Mouse (Mus musculus): Measurements from ENCODE around the gene Ubac2. TPM values are rescaled to one million over a fixed set of nuclear protein-coding genes. Genes with fewer than 3 reads are reported as not detected.

The Ubac2 gene
- polyA plus RNA-seq, 1 experiment from 2014 or later, result 52.4 TPM

GRCm38 (mm10) chr14:122032045-122032444 is 153.6 kb downstream of the Ubac2 start:
- Histone ChIP-seq H3K4me2 (ENCODE audit: low read length) (no peak overlapping the region), H3K36me3 (ENCODE audit: control insufficient read depth, insufficient read depth, low read length) (no peaks in the 10 kb centered on the region), H3K27me3 (ENCODE audit: control insufficient read depth, insufficient read depth, low read length) (no peaks in the 10 kb centered on the region), H3K9ac (replicated peaks; ENCODE audit: low read length) (no peak overlapping the region), H3K9me3 (ENCODE audit: control insufficient read depth, low read length) (no peaks in the 10 kb centered on the region; the same call in 1 of the 2 replicates), H3K4me3 (replicated peaks; ENCODE audit: low read depth, low read length) (no peak overlapping the region), H3K27ac (replicated peaks; ENCODE audit: low read depth, low read length) (no peak overlapping the region), H3K4me1 (ENCODE audit: control insufficient read depth, insufficient read depth, low read length) (no peaks in the 10 kb centered on the region)
- WGBS, result 93% methylated on average over 2 of the region's 2 CpGs
- no peak for DNase-seq
- no peak for ATAC-seq (ENCODE audit: low FRiP score, low TSS enrichment)

GRCm38 (mm10) chr14:122034451-122034850 is 156.0 kb downstream of the Ubac2 start, which contains the start of gene Timm8a2:
TSS of gene Timm8a2 (plus strand) at chr14:122034674.
- Histone ChIP-seq H3K36me3 (ENCODE audit: control insufficient read depth, insufficient read depth, low read length) (no peaks in the 10 kb centered on the region), H3K27ac (replicated peaks; ENCODE audit: low read depth, low read length) (no peak within 1 kb of the TSS), H3K4me1 (ENCODE audit: control insufficient read depth, insufficient read depth, low read length) (no peaks in the 10 kb centered on the region), H3K4me2 (ENCODE audit: low read length) (no peak within 1 kb of the TSS), H3K9ac (replicated peaks; ENCODE audit: low read length) (no peak within 1 kb of the TSS), H3K4me3 (replicated peaks; ENCODE audit: low read depth, low read length) (no peak within 1 kb of the TSS), H3K27me3 (ENCODE audit: control insufficient read depth, insufficient read depth, low read length) (no peaks in the 10 kb centered on the region), H3K9me3 (ENCODE audit: control insufficient read depth, low read length) (no peaks in the 10 kb centered on the region; the same call in 1 of the 2 replicates)
- DNase-seq (no peak), ATAC-seq (ENCODE audit: low FRiP score, low TSS enrichment) (no peak)
- 93% methylated on average over 13 of the region's 13 CpGs for WGBS

- H3K9ac ChIP-seq (replicated peaks; ENCODE audit: low read length), result no peak overlapping the region
- H3K27ac ChIP-seq (replicated peaks; ENCODE audit: low read depth, low read length), result no peak overlapping the region
- DNase-seq, result no peak
- H3K4me1 ChIP-seq (ENCODE audit: control insufficient read depth, insufficient read depth, low read length), result no peaks in the 10 kb centered on the region
- H3K4me2 ChIP-seq (ENCODE audit: low read length), result no peak overlapping the region
- no peaks in the 10 kb centered on the region; the same call in 1 of the 2 replicates for H3K9me3 ChIP-seq (ENCODE audit: control insufficient read depth, low read length)
- no peaks in the 10 kb centered on the region for H3K36me3 ChIP-seq (ENCODE audit: control insufficient read depth, insufficient read depth, low read length)
- no peak for ATAC-seq (ENCODE audit: low FRiP score, low TSS enrichment)
- 95% methylated on average over 1 of the region's 1 CpGs for WGBS
- H3K4me3 ChIP-seq (replicated peaks; ENCODE audit: low read depth, low read length), result no peak overlapping the region
- H3K27me3 ChIP-seq (ENCODE audit: control insufficient read depth, insufficient read depth, low read length), result no peaks in the 10 kb centered on the region
Measured at GRCm38 (mm10) chr14:122035181-122035580, 156.8 kb downstream of the Ubac2 start.

DNA sequence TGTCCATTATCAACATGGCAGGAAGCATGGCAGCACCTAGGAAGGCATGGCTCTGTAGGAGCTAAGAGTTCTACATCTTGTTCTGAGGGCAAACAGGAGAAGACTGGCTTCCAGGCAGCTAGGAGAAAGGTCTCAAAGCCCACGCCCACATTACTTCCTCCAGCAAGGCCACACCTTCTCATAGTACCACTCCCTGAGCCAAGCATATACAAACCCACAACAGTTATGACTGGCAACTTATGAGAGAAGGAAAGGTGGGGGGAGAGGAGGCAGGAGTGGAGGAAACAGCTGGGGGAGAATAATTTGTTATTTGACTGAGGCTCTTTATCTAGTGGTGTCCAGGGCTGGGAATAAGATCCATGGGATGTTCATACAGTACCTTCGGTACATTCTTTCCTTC is 157.4 kb downstream of the Ubac2 start:
- no peak overlapping the region for H3K4me3 ChIP-seq (replicated peaks; ENCODE audit: low read depth, low read length)
- H3K4me2 ChIP-seq (ENCODE audit: low read length), result no peak overlapping the region
- no peaks in the 10 kb centered on the region for H3K27me3 ChIP-seq (ENCODE audit: control insufficient read depth, insufficient read depth, low read length)
- H3K36me3 ChIP-seq (ENCODE audit: control insufficient read depth, insufficient read depth, low read length), result no peaks in the 10 kb centered on the region
- no peaks in the 10 kb centered on the region; the same call in 1 of the 2 replicates for H3K9me3 ChIP-seq (ENCODE audit: control insufficient read depth, low read length)
- no peak for ATAC-seq (ENCODE audit: low FRiP score, low TSS enrichment)
- DNase-seq, result no peak
- H3K27ac ChIP-seq (replicated peaks; ENCODE audit: low read depth, low read length), result no peak overlapping the region
- H3K9ac ChIP-seq (replicated peaks; ENCODE audit: low read length), result no peak overlapping the region
- no peaks in the 10 kb centered on the region for H3K4me1 ChIP-seq (ENCODE audit: control insufficient read depth, insufficient read depth, low read length)
- WGBS, result 91% methylated on average over 2 of the region's 2 CpGs

- no peak overlapping the region for H3K4me2 ChIP-seq (ENCODE audit: low read length)
- ATAC-seq (ENCODE audit: low FRiP score, low TSS enrichment), result no peak
- DNase-seq, result no peak
- no peaks in the 10 kb centered on the region for H3K36me3 ChIP-seq (ENCODE audit: control insufficient read depth, insufficient read depth, low read length)
- H3K27ac ChIP-seq (replicated peaks; ENCODE audit: low read depth, low read length), result no peak overlapping the region
- no peak overlapping the region for H3K9ac ChIP-seq (replicated peaks; ENCODE audit: low read length)
- H3K9me3 ChIP-seq (ENCODE audit: control insufficient read depth, low read length), result no peaks in the 10 kb centered on the region; the same call in 1 of the 2 replicates
- no peaks in the 10 kb centered on the region for H3K27me3 ChIP-seq (ENCODE audit: control insufficient read depth, insufficient read depth, low read length)
- H3K4me1 ChIP-seq (ENCODE audit: control insufficient read depth, insufficient read depth, low read length), result no peaks in the 10 kb centered on the region
- no peak overlapping the region for H3K4me3 ChIP-seq (replicated peaks; ENCODE audit: low read depth, low read length)
- WGBS, result 91% methylated on average over 13 of the region's 13 CpGs
Measured at GRCm38 (mm10) chr14:122038874-122039647, 160.6 kb downstream of the Ubac2 start.

DNA sequence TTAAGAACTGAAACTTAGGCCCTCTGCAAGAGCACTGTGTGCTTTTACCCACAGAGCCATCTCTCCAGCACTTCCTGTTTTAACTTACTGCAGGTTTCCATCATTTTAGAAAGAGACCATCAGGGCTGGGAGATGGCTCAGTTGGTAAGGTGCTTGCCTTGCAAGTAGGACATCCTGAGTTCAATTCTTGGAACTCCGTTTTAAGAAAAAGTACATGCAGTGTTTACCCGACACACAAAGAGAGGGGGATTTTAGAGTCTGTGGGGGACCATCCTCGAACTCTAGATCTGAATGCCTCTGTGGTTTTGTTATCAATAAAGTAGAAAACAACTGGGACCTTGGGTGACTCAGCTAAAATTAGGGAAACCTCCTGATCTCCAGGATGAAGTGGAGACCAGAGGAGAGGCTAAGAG is 163.0 kb downstream of the Ubac2 start:
- no peak for ATAC-seq (ENCODE audit: low FRiP score, low TSS enrichment)
- no peak overlapping the region for H3K4me2 ChIP-seq (ENCODE audit: low read length)
- H3K4me1 ChIP-seq (ENCODE audit: control insufficient read depth, insufficient read depth, low read length), result no peaks in the 10 kb centered on the region
- H3K27ac ChIP-seq (replicated peaks; ENCODE audit: low read depth, low read length), result no peak overlapping the region
- no peaks in the 10 kb centered on the region for H3K27me3 ChIP-seq (ENCODE audit: control insufficient read depth, insufficient read depth, low read length)
- WGBS, result 89% methylated on average over 3 of the region's 3 CpGs
- no peak overlapping the region for H3K4me3 ChIP-seq (replicated peaks; ENCODE audit: low read depth, low read length)
- H3K9me3 ChIP-seq (ENCODE audit: control insufficient read depth, low read length), result no peaks in the 10 kb centered on the region
- no peaks in the 10 kb centered on the region for H3K36me3 ChIP-seq (ENCODE audit: control insufficient read depth, insufficient read depth, low read length)
- no peak for DNase-seq
- no peak overlapping the region for H3K9ac ChIP-seq (replicated peaks; ENCODE audit: low read length)

DNA sequence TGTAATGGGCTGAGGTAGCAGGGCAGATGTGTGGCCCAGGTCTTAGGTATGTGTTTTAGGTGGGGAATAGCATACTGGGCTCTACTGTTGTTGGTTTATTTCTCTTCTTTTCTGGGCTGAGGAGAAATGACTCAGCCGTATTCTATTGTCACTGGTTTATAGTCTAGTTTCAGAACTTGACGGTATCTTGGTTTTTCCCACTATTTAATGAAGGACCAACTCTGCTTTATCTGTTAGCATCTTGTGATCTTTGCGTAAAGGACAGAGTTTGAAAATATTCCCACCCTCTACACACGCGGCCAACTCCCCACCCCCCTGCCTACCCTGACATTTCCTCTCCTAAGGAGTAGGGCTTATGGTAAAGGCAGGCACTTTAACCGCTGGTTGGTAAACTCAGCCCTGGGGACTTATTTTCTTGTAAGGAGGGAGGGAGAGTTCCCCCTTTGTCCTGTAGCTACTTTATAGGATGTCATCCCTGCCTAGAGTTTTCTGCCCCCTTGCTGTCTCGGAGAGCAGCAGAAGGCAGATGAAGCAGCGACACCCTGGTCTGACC is 163.8 kb downstream of the Ubac2 start:
- Histone ChIP-seq H3K9me3 (ENCODE audit: control insufficient read depth, low read length) (no peaks in the 10 kb centered on the region), H3K9ac (replicated peaks; ENCODE audit: low read length) (no peak overlapping the region), H3K27me3 (ENCODE audit: control insufficient read depth, insufficient read depth, low read length) (no peaks in the 10 kb centered on the region), H3K4me2 (ENCODE audit: low read length) (no peak overlapping the region), H3K36me3 (ENCODE audit: control insufficient read depth, insufficient read depth, low read length) (no peaks in the 10 kb centered on the region), H3K4me3 (replicated peaks; ENCODE audit: low read depth, low read length) (no peak overlapping the region), H3K4me1 (ENCODE audit: control insufficient read depth, insufficient read depth, low read length) (no peaks in the 10 kb centered on the region), H3K27ac (replicated peaks; ENCODE audit: low read depth, low read length) (no peak overlapping the region)
- 88% methylated on average over 8 of the region's 8 CpGs for WGBS
- ATAC-seq (ENCODE audit: low FRiP score, low TSS enrichment), result no peak
- no peak for DNase-seq

DNA sequence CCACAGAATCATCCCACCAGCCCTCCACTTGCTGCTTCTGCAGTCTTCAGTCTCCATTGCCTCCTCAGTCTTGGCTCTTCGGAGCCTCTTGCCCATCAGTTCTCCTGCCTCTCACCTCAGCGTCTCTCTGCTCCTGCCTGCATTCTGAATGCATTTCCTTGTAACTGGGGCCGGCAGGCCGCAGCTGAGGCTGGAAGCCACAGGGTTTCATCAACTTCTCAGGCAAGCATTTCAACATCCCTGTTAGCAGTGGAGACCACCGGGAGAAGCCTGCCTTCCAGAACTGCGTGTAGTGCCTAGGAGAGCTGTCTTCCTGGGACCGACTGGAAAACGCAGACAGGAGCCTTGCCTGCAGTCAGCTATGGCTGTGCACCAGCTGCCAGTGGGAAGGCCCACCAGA is 169.4 kb downstream of the Ubac2 start:
- DNase-seq, result no peak
- WGBS, result 94% methylated on average over 8 of the region's 8 CpGs
- H3K9me3 ChIP-seq (ENCODE audit: control insufficient read depth, low read length), result no peaks in the 10 kb centered on the region
- ATAC-seq (ENCODE audit: low FRiP score, low TSS enrichment), result no peak
- no peaks in the 10 kb centered on the region for H3K4me1 ChIP-seq (ENCODE audit: control insufficient read depth, insufficient read depth, low read length)
- H3K27ac ChIP-seq (replicated peaks; ENCODE audit: low read depth, low read length), result no peak overlapping the region
- no peak overlapping the region for H3K4me3 ChIP-seq (replicated peaks; ENCODE audit: low read depth, low read length)
- H3K9ac ChIP-seq (replicated peaks; ENCODE audit: low read length), result no peak overlapping the region
- no peak overlapping the region for H3K4me2 ChIP-seq (ENCODE audit: low read length)
- H3K27me3 ChIP-seq (ENCODE audit: control insufficient read depth, insufficient read depth, low read length), result no peaks in the 10 kb centered on the region
- H3K36me3 ChIP-seq (ENCODE audit: control insufficient read depth, insufficient read depth, low read length), result no peaks in the 10 kb centered on the region

DNA sequence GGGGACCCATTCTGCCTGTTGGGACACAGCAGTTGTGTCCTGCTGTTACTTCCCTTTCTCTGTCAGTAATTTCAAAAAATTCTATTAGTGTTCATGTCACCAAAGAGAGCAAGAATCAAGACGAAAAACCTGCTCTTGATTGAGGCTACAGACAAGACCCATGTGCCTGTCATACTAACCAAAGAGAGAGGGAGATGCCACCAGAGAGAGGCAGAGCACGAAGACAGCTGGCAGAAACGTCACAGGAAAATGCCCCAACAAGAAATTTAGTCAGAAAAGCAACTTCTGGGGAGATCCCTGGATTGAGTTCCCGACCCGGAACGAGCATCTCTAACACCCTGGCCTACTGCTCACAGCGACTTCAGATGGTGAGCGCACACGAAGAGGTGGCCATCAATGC is 170.4 kb downstream of the Ubac2 start:
- ATAC-seq (ENCODE audit: low FRiP score, low TSS enrichment), result no peak
- H3K9ac ChIP-seq (replicated peaks; ENCODE audit: low read length), result no peak overlapping the region
- no peaks in the 10 kb centered on the region for H3K4me1 ChIP-seq (ENCODE audit: control insufficient read depth, insufficient read depth, low read length)
- H3K36me3 ChIP-seq (ENCODE audit: control insufficient read depth, insufficient read depth, low read length), result no peaks in the 10 kb centered on the region
- H3K27me3 ChIP-seq (ENCODE audit: control insufficient read depth, insufficient read depth, low read length), result no peaks in the 10 kb centered on the region
- no peak for DNase-seq
- no peak overlapping the region for H3K27ac ChIP-seq (replicated peaks; ENCODE audit: low read depth, low read length)
- no peaks in the 10 kb centered on the region for H3K9me3 ChIP-seq (ENCODE audit: control insufficient read depth, low read length)
- H3K4me2 ChIP-seq (ENCODE audit: low read length), result no peak overlapping the region
- WGBS, result 86% methylated on average over 9 of the region's 9 CpGs
- no peak overlapping the region for H3K4me3 ChIP-seq (replicated peaks; ENCODE audit: low read depth, low read length)

All from midbrain, embryonic 14.5 days (tissue).